Mouse (Mus musculus) hindbrain, postnatal 0 days (tissue): ENCODE data around the gene Ubash3b. TPM values are rescaled to one million over a fixed set of nuclear protein-coding genes. Genes with fewer than 3 reads are reported as not detected.

Experiments used
- ATAC-seq: fragments of 200-750 bp; cut with Nextera tagmentation; 2 replicates; pipeline ENCODE4 v1.8.0; 2017; ENCODE audit warnings: mild to moderate bottlenecking, moderate TSS enrichment, moderate library complexity
- DNase-seq: peaks from one replicate; pipeline ENCODE4 v3.0.0-alpha.2; 2015; ENCODE audit warnings: low spot score
- H3K27ac ChIP-seq: fragments of 300-500 bp; sonication (generic); 2 replicates; pipeline ENCODE4 v1.5.1; 2014; ENCODE audit warnings: mild to moderate bottlenecking
- H3K27me3 ChIP-seq: fragments of 300-500 bp; sonication (generic); 2 replicates; pipeline ENCODE4 v1.6.1; 2014; ENCODE audit warnings: low read length, mixed read lengths; ENCODE audit not compliant: insufficient read depth
- H3K36me3 ChIP-seq: fragments of 300-500 bp; sonication (generic); 2 replicates; pipeline ENCODE4 v1.6.1; 2014; ENCODE audit warnings: low read length, mixed read lengths; ENCODE audit not compliant: insufficient read depth
- H3K4me1 ChIP-seq: fragments of 300-500 bp; sonication (generic); 2 replicates; pipeline ENCODE4 v1.6.1; 2014; ENCODE audit warnings: antibody characterized with exemption, low read length, mixed read lengths; ENCODE audit not compliant: insufficient read depth
- H3K4me2 ChIP-seq: fragments of 300-500 bp; sonication (generic); 2 replicates; pipeline ENCODE4 v1.6.1; 2014; ENCODE audit warnings: low read depth, mild to moderate bottlenecking, low read length, moderate library complexity, mixed read lengths
- H3K4me3 ChIP-seq: fragments of 300-500 bp; sonication (generic); 2 replicates; pipeline ENCODE4 v1.5.1; 2014; ENCODE audit warnings: low read length
- H3K9ac ChIP-seq: fragments of 300-500 bp; sonication (generic); replicated peaks from 2 replicates; pipeline ENCODE4 v1.6.1; 2014; ENCODE audit warnings: mild to moderate bottlenecking, low read length, moderate library complexity, mixed read lengths
- H3K9me3 ChIP-seq: fragments of 300-500 bp; sonication (generic); 2 replicates; pipeline ENCODE4 v1.6.1; 2016; ENCODE audit warnings: low read length, mixed read lengths
- CTCF ChIP-seq: IDR thresholded peaks from 2 replicates; pipeline ENCODE4 v1.5.1; 2016; ENCODE audit warnings: antibody characterized with exemption, control low read depth, low read depth
- WGBS: fragments of 180-500 bp; shearing (Covaris S2); extraction: QIAGEN DNeasy Blood & Tissue Kit; methylation state at CpG from one replicate; pipeline ENCODE4 v1.1.7; 2014; 5-methylcytosine and 5-hydroxymethylcytosine counted together
- polyA plus RNA-seq: library from polyadenylated mRNA; unstranded; fragments of >200 nt; fragmentation: Nextera tagmentation; extraction: Ambion mirVana; gene quantifications from 2 replicates; pipeline ENCODE4 v1.2.1, GENCODE M21; 2015
- total RNA-seq: library from RNA; depleted of rRNA; stranded (reverse); fragments of >200 nt; gene quantifications from 2 replicates; pipeline ENCODE4 v1.2.3, GENCODE M21; 2014

Ubash3b gene
- total and polyA plus RNA-seq, 2 experiments from 2014 or later, result 28.6 to 41.3 TPM

- Histone ChIP-seq H3K27ac (no peak overlapping the region), H3K4me2 (no peak overlapping the region), H3K27me3 (no peaks in the 10 kb centered on the region), H3K36me3 (peaks cover 7% of the 10 kb centered on the region; the same call in 1 of the 2 replicates), H3K4me3 (no peak overlapping the region), H3K9ac (no peak overlapping the region), H3K9me3 (no peaks in the 10 kb centered on the region), H3K4me1 (peaks cover 16% of the 10 kb centered on the region)
- no peak for TF ChIP-seq CTCF
- 91% methylated on average over 7 of the region's 7 CpGs for WGBS
- no peak for DNase-seq
- ATAC-seq, result no peak
These were observed 112.2 kb downstream of the Ubash3b start for GRCm38 (mm10) chr9:41049282-41049681.

DNA sequence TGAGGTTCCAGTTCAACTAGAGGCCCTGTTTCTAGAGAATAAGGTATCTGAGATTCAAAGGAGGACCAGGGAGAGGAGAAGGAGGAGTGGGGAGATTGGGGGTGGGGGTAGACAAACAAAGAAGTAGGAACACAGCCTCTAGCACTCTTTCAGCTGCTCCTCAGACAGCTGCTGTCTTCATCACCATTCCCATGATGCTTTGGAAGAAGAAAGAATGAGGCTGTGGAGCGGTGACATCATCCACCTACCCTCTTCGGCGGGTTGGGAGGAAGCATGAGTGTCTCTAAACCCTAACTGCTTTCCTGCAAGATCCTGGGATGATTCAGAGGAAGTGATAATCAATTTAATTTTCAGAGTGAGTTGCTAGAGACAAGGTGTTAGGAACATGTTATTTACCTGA is 112.7 kb downstream of the Ubash3b start:
- H3K4me3 ChIP-seq, result no peak overlapping the region
- no peak for ATAC-seq
- H3K4me2 ChIP-seq, result no peak overlapping the region
- TF ChIP-seq CTCF, result no peak
- no peaks in the 10 kb centered on the region for H3K27me3 ChIP-seq
- 86% methylated on average over 3 of the region's 3 CpGs for WGBS
- peaks cover 7% of the 10 kb centered on the region; the same call in 1 of the 2 replicates for H3K36me3 ChIP-seq
- peaks cover 12% of the 10 kb centered on the region for H3K4me1 ChIP-seq
- no peak overlapping the region for H3K9ac ChIP-seq
- no peak overlapping the region for H3K27ac ChIP-seq
- DNase-seq, result no peak
- no peaks in the 10 kb centered on the region for H3K9me3 ChIP-seq

DNA sequence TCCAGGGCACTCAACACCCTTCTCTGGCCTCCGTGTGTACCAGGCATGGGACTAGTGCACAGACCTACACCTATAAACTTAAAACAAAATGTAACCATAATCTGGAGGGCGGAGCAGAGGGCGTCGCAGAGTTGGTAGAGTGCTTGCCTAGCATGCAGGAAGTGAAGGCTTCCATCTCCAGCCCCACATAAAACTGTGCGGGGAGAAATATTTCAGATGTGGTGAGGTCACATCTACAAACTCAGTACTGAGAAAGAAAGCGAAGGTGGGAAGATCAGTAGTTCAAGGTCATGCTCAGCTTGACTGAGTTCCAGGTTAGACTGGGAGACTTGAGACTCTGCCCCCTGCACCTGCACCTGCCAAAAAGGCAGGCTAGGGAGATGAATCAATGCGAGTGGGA is 113.3 kb downstream of the Ubash3b start:
- no peak overlapping the region for H3K27ac ChIP-seq
- no peak overlapping the region for H3K4me3 ChIP-seq
- WGBS, result 92% methylated on average over 7 of the region's 7 CpGs
- no peaks in the 10 kb centered on the region for H3K27me3 ChIP-seq
- no peak for DNase-seq
- no peaks in the 10 kb centered on the region for H3K9me3 ChIP-seq
- TF ChIP-seq CTCF, result no peak
- peaks cover 12% of the 10 kb centered on the region for H3K4me1 ChIP-seq
- peaks cover 12% of the 10 kb centered on the region; the same call in 1 of the 2 replicates for H3K36me3 ChIP-seq
- H3K4me2 ChIP-seq, result no peak overlapping the region
- H3K9ac ChIP-seq, result no peak overlapping the region
- no peak for ATAC-seq

- 88% methylated on average over 2 of the region's 2 CpGs for WGBS
- no peak for TF ChIP-seq CTCF
- no peak for ATAC-seq
- Histone ChIP-seq H3K9ac (no peak overlapping the region), H3K9me3 (no peaks in the 10 kb centered on the region), H3K27me3 (no peaks in the 10 kb centered on the region), H3K4me3 (no peak overlapping the region), H3K36me3 (peaks cover 13% of the 10 kb centered on the region; the same call in 1 of the 2 replicates), H3K4me2 (no peak overlapping the region), H3K4me1 (peaks cover 12% of the 10 kb centered on the region), H3K27ac (no peak overlapping the region)
- DNase-seq, result no peak
These were observed 113.8 kb downstream of the Ubash3b start for GRCm38 (mm10) chr9:41047654-41048053.

DNA sequence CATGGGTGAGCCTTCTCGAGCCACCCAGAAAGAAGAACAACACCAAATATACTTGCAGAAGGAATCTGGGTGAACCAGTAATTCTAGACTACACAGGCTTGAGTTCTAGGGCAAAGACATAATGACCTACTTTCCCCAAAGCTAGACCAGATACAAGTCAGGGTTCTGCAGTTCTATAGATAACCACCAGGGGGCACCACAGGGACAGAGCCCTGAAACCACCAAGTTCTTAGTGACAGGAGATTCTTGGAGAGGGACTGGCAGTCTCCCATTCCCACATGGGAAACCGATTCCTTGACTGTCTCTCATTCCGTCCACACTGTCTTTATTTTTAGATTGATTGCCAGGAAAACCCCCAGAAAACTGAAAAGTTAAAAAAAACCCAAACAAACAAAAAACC is 116.9 kb downstream of the Ubash3b start:
- no peak overlapping the region for H3K4me2 ChIP-seq
- H3K4me3 ChIP-seq, result no peak overlapping the region
- no peaks in the 10 kb centered on the region for H3K9me3 ChIP-seq
- WGBS, result 11% methylated on average over 3 of the region's 3 CpGs
- peak; percentile 96 for TF ChIP-seq CTCF
- H3K9ac ChIP-seq, result no peak overlapping the region
- peak; percentile 58 for ATAC-seq
- no peak overlapping the region for H3K27ac ChIP-seq
- peaks cover 13% of the 10 kb centered on the region; the same call in 1 of the 2 replicates for H3K36me3 ChIP-seq
- no peaks in the 10 kb centered on the region for H3K4me1 ChIP-seq
- H3K27me3 ChIP-seq, result no peaks in the 10 kb centered on the region
- DNase-seq, result peak; percentile 86

DNA sequence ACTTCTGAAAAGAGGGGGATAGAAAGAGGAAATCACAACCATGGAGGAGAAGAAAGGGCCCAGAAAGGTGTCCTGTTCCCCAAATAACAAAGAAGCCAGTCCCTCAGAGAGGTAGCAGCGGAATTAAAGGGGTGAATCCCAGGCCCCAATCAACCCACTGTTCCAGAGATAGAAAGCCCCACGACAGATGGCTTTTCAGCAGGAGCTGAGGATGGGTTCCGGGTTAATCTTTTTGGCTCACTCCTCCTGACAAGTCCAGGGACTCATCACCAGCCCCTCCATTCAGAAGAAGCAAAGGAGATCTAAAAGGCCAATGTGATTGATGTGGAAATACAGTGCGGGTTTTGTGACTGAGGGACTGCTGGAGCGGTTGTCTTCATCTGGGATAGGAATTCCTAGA is 117.9 kb downstream of the Ubash3b start:
- Histone ChIP-seq H3K27ac (no peak overlapping the region), H3K9ac (no peak overlapping the region), H3K4me1 (no peaks in the 10 kb centered on the region), H3K4me3 (no peak overlapping the region), H3K4me2 (no peak overlapping the region), H3K9me3 (no peaks in the 10 kb centered on the region), H3K36me3 (peaks cover 12% of the 10 kb centered on the region; the same call in 1 of the 2 replicates), H3K27me3 (no peaks in the 10 kb centered on the region)
- WGBS, result 60% methylated on average over 5 of the region's 5 CpGs
- DNase-seq (peak; percentile 23), ATAC-seq (no peak)
- TF ChIP-seq CTCF, result no peak

- H3K4me3 ChIP-seq, result no peak overlapping the region
- no peaks in the 10 kb centered on the region for H3K9me3 ChIP-seq
- no peaks in the 10 kb centered on the region for H3K27me3 ChIP-seq
- peaks cover 6% of the 10 kb centered on the region; the same call in 1 of the 2 replicates for H3K36me3 ChIP-seq
- no peaks in the 10 kb centered on the region for H3K4me1 ChIP-seq
- no peak overlapping the region for H3K4me2 ChIP-seq
- H3K27ac ChIP-seq, result no peak overlapping the region
- 82% methylated on average over 3 of the region's 3 CpGs for WGBS
- no peak for TF ChIP-seq CTCF
- DNase-seq (no peak), ATAC-seq (peak; percentile 22; the same call in 1 of the 2 replicates)
- no peak overlapping the region for H3K9ac ChIP-seq
These were observed 120.1 kb downstream of the Ubash3b start for GRCm38 (mm10) chr9:41041404-41041803.
